Mouse (Mus musculus) intestine, postnatal 0 days (tissue): ENCODE data around the gene Mtor. TPM values are rescaled to one million over a fixed set of nuclear protein-coding genes. Genes with fewer than 3 reads are reported as not detected.
A peak's percentile ranks its signal among the peaks of the same experiment; 100 is the strongest.

ENCODE experiments used
- ATAC-seq: fragments of 200-750 bp; cut with Nextera tagmentation; 2 replicates; pipeline ENCODE4 v1.8.0; 2017; ENCODE audit warnings: mild to moderate bottlenecking, moderate TSS enrichment, moderate library complexity
- H3K27ac ChIP-seq: fragments of 300-500 bp; sonication (generic); 2 replicates; pipeline ENCODE4 v1.5.1; 2014; ENCODE audit warnings: mild to moderate bottlenecking, low read depth, low read length, moderate library complexity
- H3K27me3 ChIP-seq: fragments of 300-500 bp; sonication (generic); replicated peaks from 2 replicates; pipeline ENCODE4 v1.6.1; 2014; ENCODE audit warnings: low read length, mixed read lengths; ENCODE audit not compliant: control insufficient read depth, insufficient read depth
- H3K36me3 ChIP-seq: fragments of 300-500 bp; sonication (generic); 2 replicates; pipeline ENCODE4 v1.6.1; 2014; ENCODE audit warnings: mild to moderate bottlenecking, moderate library complexity; ENCODE audit not compliant: control insufficient read depth, insufficient read depth
- H3K4me1 ChIP-seq: fragments of 300-500 bp; sonication (generic); replicated peaks from 2 replicates; pipeline ENCODE4 v1.6.1; 2014; ENCODE audit warnings: antibody characterized with exemption, low read length, mixed read lengths; ENCODE audit not compliant: control insufficient read depth, insufficient read depth
- H3K4me2 ChIP-seq: fragments of 300-500 bp; sonication (generic); replicated peaks from 2 replicates; pipeline ENCODE4 v1.6.1; 2014; ENCODE audit warnings: low read depth, mild to moderate bottlenecking, moderate library complexity
- H3K4me3 ChIP-seq: fragments of 300-500 bp; sonication (generic); 2 replicates; pipeline ENCODE4 v1.5.1; 2014; ENCODE audit warnings: low read depth, low read length
- H3K9ac ChIP-seq: fragments of 300-500 bp; sonication (generic); 2 replicates; pipeline ENCODE4 v1.6.1; 2014; ENCODE audit warnings: mild to moderate bottlenecking, low read depth, low read length
- H3K9me3 ChIP-seq: fragments of 300-500 bp; sonication (generic); 2 replicates; pipeline ENCODE4 v1.6.1; 2016; ENCODE audit warnings: mixed run types; ENCODE audit not compliant: control insufficient read depth
- CTCF ChIP-seq: sonication (generic); IDR thresholded peaks from 2 replicates; pipeline ENCODE4 v1.5.1; 2016; ENCODE audit warnings: low read depth, mild to moderate bottlenecking, control low read depth, antibody characterized with exemption, moderate library complexity
- WGBS: fragments of 180-500 bp; shearing (Covaris S2); extraction: QIAGEN DNeasy Blood & Tissue Kit; methylation state at CpG from one replicate; pipeline ENCODE4 v1.1.7; 2014; 5-methylcytosine and 5-hydroxymethylcytosine counted together
- polyA plus RNA-seq: library from polyadenylated mRNA; unstranded; fragments of >200 nt; fragmentation: Nextera tagmentation; extraction: Ambion mirVana; gene quantifications from 2 replicates; pipeline ENCODE4 v1.2.1, GENCODE M21; 2015

The Mtor gene
- 12.7 and 14.3 TPM in 2 replicates for polyA plus RNA-seq

DNA sequence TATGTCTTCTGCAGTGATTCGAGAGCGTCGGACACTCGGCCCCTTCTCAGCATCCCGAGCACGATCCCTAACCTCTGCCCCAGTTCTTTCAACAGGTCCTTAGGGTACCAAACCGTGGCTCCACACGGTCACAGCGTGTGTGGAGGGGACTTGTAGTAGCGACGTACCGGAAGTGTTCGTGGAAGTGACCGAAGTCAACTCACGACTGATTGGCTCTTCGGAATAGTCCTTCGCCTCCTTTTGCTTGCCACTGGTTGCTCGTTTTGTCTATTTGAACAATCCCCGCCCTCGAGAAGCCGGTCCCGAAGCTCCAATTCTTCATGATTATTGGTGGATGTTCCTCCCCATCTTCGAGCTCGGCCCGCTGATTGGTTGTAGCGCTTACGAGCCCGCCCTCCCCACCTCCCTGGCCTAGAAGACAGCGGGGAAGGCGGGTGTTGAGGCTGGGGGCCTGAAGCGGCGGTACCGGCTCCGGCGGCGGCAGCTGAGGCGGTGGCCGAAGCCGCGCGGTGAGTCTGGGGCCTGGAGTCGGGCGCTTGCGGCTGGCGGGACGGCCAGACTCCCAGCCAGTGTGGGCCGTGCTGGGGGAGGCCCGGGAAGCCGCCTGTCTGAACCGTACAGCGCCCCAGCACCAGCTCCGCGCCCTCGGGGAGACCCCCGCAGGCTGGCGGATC lies at the start of gene Mtor:
Gene Mtor, plus strand, starts transcription at position 433 of the 674 bp plus-strand sequence.
- peak; percentile 96 for ATAC-seq
- WGBS, result under 1% methylated on average over 56 of the region's 56 CpGs
- peak within 1 kb of the TSS; percentile 17 for H3K27ac ChIP-seq

DNA sequence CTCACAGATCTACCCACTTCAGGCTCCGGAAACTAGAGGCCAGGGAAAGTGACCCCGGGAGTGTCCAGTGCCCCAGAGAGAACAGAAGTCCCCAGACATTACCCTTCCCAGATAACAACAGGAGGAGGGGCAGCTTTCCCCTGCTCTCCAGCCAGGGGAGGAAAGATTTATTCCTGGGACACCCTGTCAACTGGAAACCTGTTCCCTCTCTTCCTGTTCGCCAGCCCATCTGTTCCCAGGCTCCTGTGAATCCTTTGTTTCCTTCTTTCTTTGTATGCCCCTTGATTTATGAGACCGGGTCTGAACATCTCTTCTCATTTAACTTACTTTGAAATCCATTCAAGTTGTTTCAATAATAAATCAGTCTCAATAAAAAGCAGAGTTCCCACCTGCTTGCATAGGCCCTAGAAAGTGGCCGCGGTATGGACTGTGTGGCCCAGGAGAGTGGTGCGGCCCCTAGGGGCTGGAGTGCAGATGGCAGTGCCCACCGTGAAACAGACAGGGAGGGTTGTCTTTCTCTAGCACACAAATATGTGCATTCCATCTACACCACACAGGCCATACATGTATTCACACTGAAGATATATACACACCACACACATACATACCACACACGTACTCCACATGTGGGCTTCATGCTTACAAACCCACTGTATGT lies 48.8 kb upstream of the Mtor start:
- no peak for ATAC-seq

More for the DNA sequence above, at the start of gene Mtor:
- H3K36me3 ChIP-seq, result peaks cover 12% of the 10 kb centered on the region
- no peaks in the 10 kb centered on the region for H3K27me3 ChIP-seq
- no peak for TF ChIP-seq CTCF
- peak within 1 kb of the TSS; percentile 92 for H3K4me3 ChIP-seq
- H3K9ac ChIP-seq, result peak within 1 kb of the TSS; percentile 79
- no peaks in the 10 kb centered on the region for H3K9me3 ChIP-seq
- H3K4me2 ChIP-seq, result peak within 1 kb of the TSS; percentile 83
- peaks cover 5% of the 10 kb centered on the region; the same call in 1 of the 2 replicates for H3K4me1 ChIP-seq

GRCm38 (mm10) chr4:148403402-148403801 lies 45.0 kb upstream of the Mtor start:
- Histone ChIP-seq H3K4me3 (no peak overlapping the region), H3K27me3 (peaks cover 22% of the 10 kb centered on the region), H3K9ac (no peak overlapping the region), H3K9me3 (no peaks in the 10 kb centered on the region), H3K4me1 (no peaks in the 10 kb centered on the region), H3K36me3 (no peaks in the 10 kb centered on the region), H3K27ac (no peak overlapping the region), H3K4me2 (no peak overlapping the region)
- no peak for ATAC-seq
- 19% methylated on average over 12 of the region's 12 CpGs for WGBS
- TF ChIP-seq CTCF, result no peak

More for the DNA sequence above, 48.8 kb upstream of the Mtor start:
- Histone ChIP-seq H3K27ac (no peak overlapping the region), H3K9me3 (no peaks in the 10 kb centered on the region), H3K27me3 (peaks cover 14% of the 10 kb centered on the region), H3K4me2 (no peak overlapping the region), H3K36me3 (no peaks in the 10 kb centered on the region), H3K9ac (no peak overlapping the region), H3K4me1 (no peaks in the 10 kb centered on the region), H3K4me3 (no peak overlapping the region)
- WGBS, result 66% methylated on average over 9 of the region's 9 CpGs
- peak; percentile 19; the same call in 1 of the 2 replicates for TF ChIP-seq CTCF

GRCm38 (mm10) chr4:148404748-148405147 lies 43.7 kb upstream of the Mtor start:
- Histone ChIP-seq H3K4me2 (no peak overlapping the region), H3K9me3 (no peaks in the 10 kb centered on the region), H3K27me3 (peaks cover 22% of the 10 kb centered on the region), H3K4me1 (no peaks in the 10 kb centered on the region), H3K36me3 (no peaks in the 10 kb centered on the region), H3K27ac (no peak overlapping the region), H3K9ac (no peak overlapping the region), H3K4me3 (no peak overlapping the region)
- WGBS, result 17% methylated on average over 11 of the region's 11 CpGs
- ATAC-seq, result no peak
- TF ChIP-seq CTCF, result no peak

DNA sequence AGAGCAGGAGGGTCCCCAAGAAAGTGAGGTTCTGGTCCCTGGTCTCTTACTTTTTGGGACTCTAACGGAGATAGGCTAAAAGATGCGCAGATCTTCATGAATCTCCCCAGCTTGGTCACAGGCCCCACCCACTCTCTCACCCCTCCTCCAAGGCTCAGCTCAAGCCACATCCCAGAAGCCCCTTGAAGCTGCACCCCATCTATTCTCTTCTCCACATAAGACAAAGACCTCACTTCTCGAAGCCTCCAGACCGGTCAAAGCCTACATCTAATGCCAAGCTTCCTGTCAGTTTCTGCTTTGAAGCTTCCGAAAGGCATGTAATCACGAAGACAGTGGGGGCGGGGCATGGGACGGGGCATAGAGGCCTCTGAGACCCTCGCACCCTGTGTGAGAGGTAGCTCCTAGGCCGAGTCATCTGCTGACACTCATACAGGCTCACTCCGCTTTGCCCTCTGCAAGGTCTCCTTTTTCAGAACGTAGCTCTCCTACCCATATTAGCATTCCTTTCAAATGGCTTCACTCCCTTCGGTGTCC lies 43.1 kb upstream of the Mtor start:
- whole genome bisulfite sequencing, result 14% methylated on average over 13 of the region's 13 CpGs
- ATAC-seq, result no peak
- Histone ChIP-seq H3K4me2 (no peak overlapping the region), H3K27ac (no peak overlapping the region), H3K9ac (no peak overlapping the region), H3K27me3 (peaks cover 22% of the 10 kb centered on the region), H3K9me3 (no peaks in the 10 kb centered on the region), H3K4me3 (no peak overlapping the region), H3K4me1 (no peaks in the 10 kb centered on the region), H3K36me3 (no peaks in the 10 kb centered on the region)
- no peak for TF ChIP-seq CTCF

DNA sequence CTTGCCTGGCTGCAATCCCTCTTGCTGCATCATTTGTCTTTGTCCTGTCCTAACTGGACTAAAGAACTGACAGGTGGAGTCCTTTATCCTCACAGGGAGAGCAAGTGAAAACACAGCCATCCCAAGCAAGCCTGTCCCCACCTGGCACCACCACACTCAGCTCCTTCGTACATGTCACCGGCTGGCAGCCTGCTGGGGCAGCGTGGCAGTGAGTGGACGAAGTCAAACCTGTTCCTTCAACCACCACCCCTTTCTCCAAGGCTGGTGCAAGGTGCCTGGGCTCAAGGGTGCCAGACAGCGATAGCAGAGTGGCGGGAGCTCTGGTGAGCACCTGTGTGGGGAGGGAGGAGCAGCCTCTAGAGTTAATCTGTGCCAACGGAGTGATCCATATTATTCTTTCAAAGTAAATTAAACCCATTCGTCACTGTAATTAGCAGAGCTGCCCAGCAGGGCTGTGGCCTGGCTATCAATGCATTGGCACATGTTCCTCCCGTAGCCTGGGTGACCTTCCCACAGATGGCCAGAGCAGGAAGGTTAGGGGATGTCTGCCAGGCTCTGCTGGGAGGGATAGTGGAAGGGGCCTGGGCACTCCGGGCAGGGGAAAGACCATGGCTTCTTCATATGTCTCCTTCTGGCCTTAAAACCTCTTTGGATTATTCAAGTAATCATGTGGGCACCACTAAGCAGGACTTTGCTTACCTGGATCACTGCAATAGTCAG lies 40.0 kb upstream of the Mtor start:
- H3K27ac ChIP-seq, result no peak overlapping the region
- no peak for ATAC-seq
- H3K9ac ChIP-seq, result no peak overlapping the region
- H3K4me3 ChIP-seq, result no peak overlapping the region
- H3K9me3 ChIP-seq, result no peaks in the 10 kb centered on the region
- H3K4me1 ChIP-seq, result no peaks in the 10 kb centered on the region
- H3K36me3 ChIP-seq, result no peaks in the 10 kb centered on the region
- no peak overlapping the region for H3K4me2 ChIP-seq
- TF ChIP-seq CTCF, result no peak
- peaks cover 17% of the 10 kb centered on the region for H3K27me3 ChIP-seq
- 72% methylated on average over 10 of the region's 10 CpGs for WGBS
